26 mouse cellular contexts compared by ENCODE assay signal in genomic region chr17:30536651-30537050, GRCm38 (mm10).
"Had no signal": no experiment of that assay in that cellular context is flagged by ENCODE, and none has a peak within 500 bp of the region (broad histone marks: within the 10 kb centered on the region; RNA-seq: fewer than 3 reads in every experiment).

No protein-coding gene starts in this region.

- H3K9me3 ChIP-seq: heart, embryonic 13.5 days; heart, embryonic 15.5 days; hindbrain, embryonic 13.5 days; hindbrain, embryonic 15.5 days; kidney, embryonic 15.5 days; limb, embryonic 13.5 days; limb, embryonic 15.5 days; liver, embryonic 12.5 days had no signal

- H3K27me3 ChIP-seq: heart, embryonic 13.5 days; heart, embryonic 15.5 days; hindbrain, embryonic 13.5 days; hindbrain, embryonic 15.5 days; kidney, embryonic 15.5 days; limb, embryonic 13.5 days; limb, embryonic 15.5 days; liver, embryonic 12.5 days had no signal

- H3K27ac ChIP-seq: heart, adult 2 months; heart, embryonic 13.5 days; heart, embryonic 15.5 days; hindbrain, embryonic 13.5 days; hindbrain, embryonic 15.5 days; hindbrain, postnatal 0 days; kidney, embryonic 15.5 days; kidney, postnatal 0 days; layer of hippocampus, adult 2 months; limb, embryonic 13.5 days; limb, embryonic 15.5 days; liver, embryonic 12.5 days; liver, embryonic 14.5 days had no signal

- DNase-seq: gastrocnemius, postnatal 14 days; gastrocnemius, postnatal 36 days; heart, adult 11 months; heart, adult 2 months; heart, postnatal 14 days; heart, postnatal 36 days; kidney, adult 11 months; kidney, adult 2 months; kidney, adult 9 months; kidney, postnatal 25 days; kidney, postnatal 4 days; left cerebral cortex, postnatal 4 days had no signal

- H3K4me3 ChIP-seq: heart, adult 2 months; heart, embryonic 13.5 days; heart, embryonic 15.5 days; hindbrain, embryonic 13.5 days; hindbrain, embryonic 15.5 days; kidney, embryonic 15.5 days; layer of hippocampus, adult 2 months; limb, embryonic 13.5 days; limb, embryonic 15.5 days; liver, embryonic 12.5 days had no signal

- H3K4me2 ChIP-seq: heart, embryonic 11.5 days; heart, embryonic 13.5 days; heart, embryonic 15.5 days; hindbrain, embryonic 13.5 days; hindbrain, embryonic 15.5 days; kidney, embryonic 15.5 days; limb, embryonic 13.5 days; limb, embryonic 15.5 days; liver, embryonic 12.5 days had no signal

- H3K9ac ChIP-seq: heart, embryonic 13.5 days; heart, embryonic 15.5 days; hindbrain, embryonic 13.5 days; hindbrain, embryonic 15.5 days; kidney, embryonic 15.5 days; limb, embryonic 13.5 days; limb, embryonic 15.5 days; liver, embryonic 12.5 days; liver, embryonic 14.5 days had no signal

- H3K36me3 ChIP-seq: heart, embryonic 13.5 days; heart, embryonic 15.5 days; hindbrain, embryonic 13.5 days; hindbrain, embryonic 15.5 days; kidney, embryonic 15.5 days; limb, embryonic 13.5 days; limb, embryonic 15.5 days; liver, embryonic 12.5 days had no signal

- ATAC-seq: hindbrain, postnatal 0 days; intestine, embryonic 16.5 days; liver, embryonic 12.5 days had no signal
